Mouse (Mus musculus) hindbrain, embryonic 12.5 days (tissue): Measurements from ENCODE around the gene AI481877. TPM values are rescaled to one million over a fixed set of nuclear protein-coding genes. Genes with fewer than 3 reads are reported as not detected.
A peak's percentile ranks its signal among the peaks of the same experiment; 100 is the strongest.

Experiments
- ATAC-seq: fragments of 200-750 bp; cut with Nextera tagmentation; 2 replicates; pipeline ENCODE4 v1.8.0; 2017; ENCODE audit warnings: moderate TSS enrichment; ENCODE audit not compliant: low FRiP score
- H3K27ac ChIP-seq: fragments of 300-500 bp; sonication (generic); 2 replicates; pipeline ENCODE4 v1.5.1; 2016; ENCODE audit warnings: mild to moderate bottlenecking
- H3K27me3 ChIP-seq: fragments of 300-500 bp; sonication (generic); 2 replicates; pipeline ENCODE4 v1.6.1; 2016; ENCODE audit warnings: mild to moderate bottlenecking
- H3K36me3 ChIP-seq: fragments of 300-500 bp; sonication (generic); 2 replicates; pipeline ENCODE4 v1.6.1; 2016; ENCODE audit warnings: mild to moderate bottlenecking
- H3K4me1 ChIP-seq: fragments of 300-500 bp; sonication (generic); 2 replicates; pipeline ENCODE4 v1.6.1; 2016
- H3K4me2 ChIP-seq: fragments of 300-500 bp; sonication (generic); replicated peaks from 2 replicates; pipeline ENCODE4 v1.6.1; 2016; ENCODE audit warnings: mild to moderate bottlenecking
- H3K4me3 ChIP-seq: fragments of 300-500 bp; sonication (generic); 2 replicates; pipeline ENCODE4 v1.5.1; 2016; ENCODE audit warnings: mild to moderate bottlenecking
- H3K9ac ChIP-seq: fragments of 300-500 bp; sonication (generic); 2 replicates; pipeline ENCODE4 v1.6.1; 2016; ENCODE audit warnings: mild to moderate bottlenecking, moderate library complexity
- H3K9me3 ChIP-seq: fragments of 300-500 bp; sonication (generic); replicated peaks from 2 replicates; pipeline ENCODE4 v1.6.1; 2016; ENCODE audit warnings: mild to moderate bottlenecking
- WGBS: fragments of 180-500 bp; shearing (Covaris S2); methylation state at CpG from one replicate; pipeline ENCODE4 v1.1.7; 2016; 5-methylcytosine and 5-hydroxymethylcytosine counted together
- polyA plus RNA-seq: library from polyadenylated mRNA; unstranded; fragments of >200 nt; fragmentation: Nextera tagmentation; extraction: Ambion mirVana; gene quantifications from 2 replicates; pipeline ENCODE4 v1.2.1, GENCODE M21; 2016

Gene AI481877
- polyA plus RNA-seq, 1 experiment from 2014 or later: not detected

- ATAC-seq: no peak
- Histone ChIP-seq H3K27me3 (no peaks in the 10 kb centered on the region), H3K4me1 (no peaks in the 10 kb centered on the region), H3K4me3 (no peak overlapping the region), H3K27ac (no peak overlapping the region), H3K36me3 (no peaks in the 10 kb centered on the region), H3K9ac (no peak overlapping the region), H3K4me2 (no peak overlapping the region), H3K9me3 (no peaks in the 10 kb centered on the region)
- 87% methylated on average over 4 of the region's 4 CpGs for WGBS
Measured at GRCm38 (mm10) chr4:59108721-59109120, 30.1 kb downstream of the AI481877 start.

- no peak for ATAC-seq
- no peaks in the 10 kb centered on the region for H3K27me3 ChIP-seq
Measured at GRCm38 (mm10) chr4:59107886-59108285, 30.9 kb downstream of the AI481877 start.

GRCm38 (mm10) chr4:59106661-59107060, 32.1 kb downstream of the AI481877 start:
- H3K9me3 ChIP-seq: no peaks in the 10 kb centered on the region
- no peak overlapping the region for H3K9ac ChIP-seq
- no peaks in the 10 kb centered on the region for H3K27me3 ChIP-seq
- H3K36me3 ChIP-seq: no peaks in the 10 kb centered on the region
- no peaks in the 10 kb centered on the region for H3K4me1 ChIP-seq
- H3K27ac ChIP-seq: no peak overlapping the region
- ATAC-seq: no peak
- no peak overlapping the region for H3K4me2 ChIP-seq
- H3K4me3 ChIP-seq: no peak overlapping the region
- WGBS: 75% methylated on average over 5 of the region's 5 CpGs

More at GRCm38 (mm10) chr4:59107886-59108285, 30.9 kb downstream of the AI481877 start:
- Histone ChIP-seq H3K4me1 (no peaks in the 10 kb centered on the region), H3K27ac (no peak overlapping the region), H3K9me3 (no peaks in the 10 kb centered on the region), H3K36me3 (no peaks in the 10 kb centered on the region), H3K4me3 (no peak overlapping the region), H3K4me2 (no peak overlapping the region), H3K9ac (no peak overlapping the region)
- WGBS: 77% methylated on average over 2 of the region's 2 CpGs

GRCm38 (mm10) chr4:59104166-59104565, 34.6 kb downstream of the AI481877 start:
- H3K9me3 ChIP-seq: no peaks in the 10 kb centered on the region
- no peak overlapping the region for H3K9ac ChIP-seq
- no peaks in the 10 kb centered on the region for H3K27me3 ChIP-seq
- WGBS: 93% methylated on average over 2 of the region's 2 CpGs
- no peak for ATAC-seq
- H3K4me3 ChIP-seq: no peak overlapping the region
- no peak overlapping the region for H3K27ac ChIP-seq
- no peaks in the 10 kb centered on the region for H3K4me1 ChIP-seq
- H3K36me3 ChIP-seq: no peaks in the 10 kb centered on the region
- H3K4me2 ChIP-seq: no peak overlapping the region

GRCm38 (mm10) chr4:59096393-59096792, 42.4 kb downstream of the AI481877 start:
- Histone ChIP-seq H3K4me1 (no peaks in the 10 kb centered on the region), H3K4me3 (no peak overlapping the region), H3K9ac (no peak overlapping the region), H3K27me3 (no peaks in the 10 kb centered on the region), H3K9me3 (no peaks in the 10 kb centered on the region), H3K36me3 (no peaks in the 10 kb centered on the region), H3K4me2 (no peak overlapping the region), H3K27ac (no peak overlapping the region)
- ATAC-seq: peak; percentile 76

GRCm38 (mm10) chr4:59089391-59089790, 49.4 kb downstream of the AI481877 start:
- Histone ChIP-seq H3K9ac (no peak overlapping the region), H3K36me3 (no peaks in the 10 kb centered on the region), H3K27me3 (no peaks in the 10 kb centered on the region), H3K9me3 (no peaks in the 10 kb centered on the region), H3K27ac (no peak overlapping the region), H3K4me2 (no peak overlapping the region), H3K4me1 (no peaks in the 10 kb centered on the region), H3K4me3 (no peak overlapping the region)
- no peak for ATAC-seq
- WGBS: 59% methylated on average over 1 of the region's 1 CpGs

GRCm38 (mm10) chr4:59083430-59083829, 55.4 kb downstream of the AI481877 start:
- Histone ChIP-seq H3K27me3 (no peaks in the 10 kb centered on the region), H3K9me3 (no peaks in the 10 kb centered on the region), H3K4me1 (no peaks in the 10 kb centered on the region), H3K4me3 (no peak overlapping the region), H3K4me2 (no peak overlapping the region), H3K36me3 (no peaks in the 10 kb centered on the region), H3K27ac (no peak overlapping the region), H3K9ac (no peak overlapping the region)
- ATAC-seq: no peak
- 87% methylated on average over 2 of the region's 2 CpGs for WGBS

- H3K9ac ChIP-seq: no peak overlapping the region
- H3K4me1 ChIP-seq: no peaks in the 10 kb centered on the region
- H3K27me3 ChIP-seq: no peaks in the 10 kb centered on the region
- 52% methylated on average over 3 of the region's 3 CpGs for WGBS
- H3K9me3 ChIP-seq: no peaks in the 10 kb centered on the region
- no peak overlapping the region for H3K4me2 ChIP-seq
- no peak overlapping the region for H3K4me3 ChIP-seq
- H3K27ac ChIP-seq: no peak overlapping the region
- ATAC-seq: no peak
- no peaks in the 10 kb centered on the region for H3K36me3 ChIP-seq
Measured at GRCm38 (mm10) chr4:59069276-59069675, 69.5 kb downstream of the AI481877 start.

- no peak overlapping the region for H3K4me3 ChIP-seq
- H3K4me2 ChIP-seq: no peak overlapping the region
- H3K27ac ChIP-seq: no peak overlapping the region
- no peaks in the 10 kb centered on the region for H3K4me1 ChIP-seq
- WGBS: 74% methylated on average over 12 of the region's 12 CpGs
- ATAC-seq: no peak
- no peaks in the 10 kb centered on the region for H3K27me3 ChIP-seq
- H3K36me3 ChIP-seq: no peaks in the 10 kb centered on the region
- H3K9me3 ChIP-seq: no peaks in the 10 kb centered on the region
- H3K9ac ChIP-seq: no peak overlapping the region
Measured at GRCm38 (mm10) chr4:59062526-59062925, 76.3 kb downstream of the AI481877 start.

- no peaks in the 10 kb centered on the region for H3K9me3 ChIP-seq
- H3K4me2 ChIP-seq: no peak overlapping the region
- 84% methylated on average over 3 of the region's 3 CpGs for WGBS
- no peak overlapping the region for H3K9ac ChIP-seq
- H3K4me3 ChIP-seq: no peak overlapping the region
- H3K36me3 ChIP-seq: no peaks in the 10 kb centered on the region
- H3K27ac ChIP-seq: no peak overlapping the region
- H3K4me1 ChIP-seq: no peaks in the 10 kb centered on the region
- no peak for ATAC-seq
- no peaks in the 10 kb centered on the region for H3K27me3 ChIP-seq
Measured at GRCm38 (mm10) chr4:59057929-59058328, 80.9 kb downstream of the AI481877 start.

- no peaks in the 10 kb centered on the region for H3K36me3 ChIP-seq
- no peak for ATAC-seq
- no peak overlapping the region for H3K4me3 ChIP-seq
- H3K9me3 ChIP-seq: no peaks in the 10 kb centered on the region
- WGBS: 97% methylated on average over 1 of the region's 1 CpGs
- H3K27ac ChIP-seq: no peak overlapping the region
- H3K4me1 ChIP-seq: peaks cover 8% of the 10 kb centered on the region
- no peak overlapping the region for H3K9ac ChIP-seq
- H3K27me3 ChIP-seq: no peaks in the 10 kb centered on the region
- no peak overlapping the region for H3K4me2 ChIP-seq
Measured at GRCm38 (mm10) chr4:59051081-59051480, 87.7 kb downstream of the AI481877 start.

- H3K9me3 ChIP-seq: no peaks in the 10 kb centered on the region
- H3K36me3 ChIP-seq: 0 out of 2 replicates have a peak, but pooled peaks cover 3% of the 10 kb centered on the region
- H3K4me1 ChIP-seq: peaks cover 8% of the 10 kb centered on the region
- H3K9ac ChIP-seq: no peak overlapping the region
- H3K27ac ChIP-seq: no peak overlapping the region
- ATAC-seq: no peak
- no peak overlapping the region for H3K4me3 ChIP-seq
- no peaks in the 10 kb centered on the region for H3K27me3 ChIP-seq
- H3K4me2 ChIP-seq: no peak overlapping the region
- WGBS: 20% methylated on average over 3 of the region's 3 CpGs
Measured at GRCm38 (mm10) chr4:59047222-59047621, 91.6 kb downstream of the AI481877 start.

GRCm38 (mm10) chr4:59043891-59044290, 94.9 kb downstream of the AI481877 start:
- no peak overlapping the region for H3K4me2 ChIP-seq
- H3K9me3 ChIP-seq: no peaks in the 10 kb centered on the region
- no peak overlapping the region for H3K4me3 ChIP-seq
- WGBS: 93% methylated on average over 6 of the region's 6 CpGs
- no peaks in the 10 kb centered on the region for H3K27me3 ChIP-seq
- H3K27ac ChIP-seq: no peak overlapping the region
- no peak for ATAC-seq
- no peak overlapping the region for H3K9ac ChIP-seq
- H3K36me3 ChIP-seq: peaks cover 10% of the 10 kb centered on the region
- H3K4me1 ChIP-seq: peaks cover 8% of the 10 kb centered on the region
